10 mouse cellular contexts compared by ENCODE assay signal in genomic region chr17:79350751-79351191, GRCm38 (mm10). TPM values are rescaled to one million over a fixed set of nuclear protein-coding genes. Genes with fewer than 3 reads are reported as not detected.
DNase-seq lines count a peak whose midpoint lies in the region; ATAC-seq and TF ChIP-seq lines count a peak whose summit lies in the region.
"Had no signal": no experiment of that assay in that cellular context is flagged by ENCODE, and none has a peak within 500 bp of the region (broad histone marks: within the 10 kb centered on the region; RNA-seq: fewer than 3 reads in every experiment).

No protein-coding gene starts in this region.

- H3K4me1 ChIP-seq in lung, embryonic 14.5 days (ENCODE audit: insufficient read depth): 0 out of 2 replicates have a peak, but pooled peaks cover 6% of the 10 kb centered on the region
- H3K4me1 ChIP-seq in limb, embryonic 12.5 days (replicated peaks): peaks cover 71% of the 10 kb centered on the region
- peaks cover 4% of the 10 kb centered on the region for H3K4me1 ChIP-seq in cerebellum, adult 2 months (ENCODE audit: control insufficient read depth, insufficient read depth, low read length)

- no peak for TF ChIP-seq CTCF in lung, embryonic 14.5 days (IDR thresholded peaks at IDR 0.05; ENCODE audit: low read depth)
- TF ChIP-seq CTCF in cerebellum, adult 2 months (IDR thresholded peaks at IDR 0.05; ENCODE audit: borderline replicate concordance, insufficient read depth, low read depth, low read length): no peak

- H3K27ac ChIP-seq in lung, embryonic 14.5 days (ENCODE audit: low read depth): no peak overlapping the region
- no peak overlapping the region for H3K27ac ChIP-seq in limb, embryonic 12.5 days
- no peak overlapping the region for H3K27ac ChIP-seq in cerebellum, adult 2 months (ENCODE audit: insufficient read depth, low read length)

- H3K9me3 ChIP-seq in lung, embryonic 14.5 days (ENCODE audit: low read depth, low read length): no peaks in the 10 kb centered on the region
- H3K9me3 ChIP-seq in limb, embryonic 12.5 days: no peaks in the 10 kb centered on the region

- no peak for TF ChIP-seq POLR2A in cerebellum, adult 2 months (IDR thresholded peaks at IDR 0.05; ENCODE audit: borderline replicate concordance, insufficient read depth, low read length)

- no peak for ATAC-seq in lung, embryonic 14.5 days (ENCODE audit: insufficient read depth)
- ATAC-seq in limb, embryonic 12.5 days (ENCODE audit: insufficient number of reproducible peaks, insufficient read depth, low FRiP score, low TSS enrichment, low read depth): no peak
- ATAC-seq: Patski had no signal

- H3K36me3 ChIP-seq in lung, embryonic 14.5 days (ENCODE audit: insufficient read depth): peaks cover 12% of the 10 kb centered on the region; the same call in 1 of the 2 replicates
- peaks cover 26% of the 10 kb centered on the region; the same call in 1 of the 2 replicates for H3K36me3 ChIP-seq in limb, embryonic 12.5 days

- H3K9ac ChIP-seq in lung, embryonic 14.5 days: no peak overlapping the region
- 0 out of 2 replicates have a peak overlapping the region, but pooled peaks have one; percentile 8 for H3K9ac ChIP-seq in limb, embryonic 12.5 days (replicated peaks)

- 67% methylated on average over 11 of the region's 11 CpGs for WGBS in lung, embryonic 14.5 days
- WGBS in limb, embryonic 12.5 days: 82% methylated on average over 11 of the region's 11 CpGs
- 69% methylated on average over 11 of the region's 11 CpGs for WGBS in cerebellum, adult 2 months

- no peak overlapping the region for H3K4me3 ChIP-seq in lung, embryonic 14.5 days (ENCODE audit: low read depth, low read length)
- peak overlapping the region; percentile 12; the same call in 1 of the 2 replicates for H3K4me3 ChIP-seq in limb, embryonic 12.5 days (replicated peaks)
- no peak overlapping the region for H3K4me3 ChIP-seq in cerebellum, adult 2 months (replicated peaks; ENCODE audit: insufficient read depth, low read depth, low read length)

- peaks cover 5% of the 10 kb centered on the region for H3K27me3 ChIP-seq in lung, embryonic 14.5 days (ENCODE audit: insufficient read depth, low read length)
- peaks cover 5% of the 10 kb centered on the region; the same call in 1 of the 2 replicates for H3K27me3 ChIP-seq in limb, embryonic 12.5 days
- no peaks in the 10 kb centered on the region for H3K27me3 ChIP-seq in cerebellum, adult 2 months (ENCODE audit: control insufficient read depth, insufficient read depth, low read length)
- H3K27me3 ChIP-seq: Patski had no signal

- peak; percentile 23 for DNase-seq in adrenal gland, adult 2 months
- DNase-seq in adrenal gland, adult 8-10 months: no peak
- no peak for DNase-seq in lung, embryonic 14.5 days
- no peak for DNase-seq in lung, postnatal 25 days (ENCODE audit: low spot score)
- peak; percentile 49 to 67 for DNase-seq in spleen, postnatal 36 days (ENCODE audit: low spot score in 2 of 2)
- no peak for DNase-seq in cerebellum, adult 2 months
- DNase-seq in testis, postnatal 10 days (ENCODE audit: low spot score): no peak
- DNase-seq: lung, adult 2 months had no signal

- peak overlapping the region; percentile 29; the same call in 1 of the 2 replicates for H3K4me2 ChIP-seq in lung, embryonic 14.5 days
- H3K4me2 ChIP-seq in limb, embryonic 12.5 days: peak overlapping the region; percentile 37

RNA-seq across cellular contexts. Expression of gene Cdc42ep3, which starts 4.1 kb away (rescaled TPM):
- total RNA-seq in adrenal gland, adult 2 months (2021): 10 to 100 TPM in 1 of 2 experiments, 1 to 10 TPM in 1; 6.9 to 11.9 TPM
- 3.9 and 4.9 TPM in 2 replicates for polyA plus RNA-seq in adrenal gland, adult 2 months (2012; rRNA removed)
- 10 to 100 TPM in 2 of 4 experiments, 1 to 10 TPM in 2; 9.0 to 16.0 (median 11.8) TPM for total RNA-seq in adrenal gland, adult 8-10 months (2022)
- 52.1 and 65.0 TPM in 2 replicates for polyA plus RNA-seq in lung, embryonic 14.5 days (2014; fragmentation: Nextera tagmentation; extraction: Ambion mirVana)
- polyA plus RNA-seq in limb, embryonic 12.5 days (2016; fragmentation: Nextera tagmentation; extraction: Ambion mirVana): 84.9 and 85.0 TPM in 2 replicates
- polyA plus RNA-seq in cerebellum, adult 2 months (2012; rRNA removed): 10.5 and 11.0 TPM in 2 replicates

Comparison
In these comparisons a context has a peak if more than half of its experiments do, and no peak if none do; other contexts are left out.
1. DNase-seq: peak in adrenal gland, adult 2 months (single experiment) and spleen, postnatal 36 days (2 of 2); none in adrenal gland, adult 8-10 months (single experiment), lung, embryonic 14.5 days (single experiment), lung, postnatal 25 days (single experiment), cerebellum, adult 2 months (0 of 2) and testis, postnatal 10 days (single experiment).